Mouse (Mus musculus): ENCODE results near the gene Car5a.
A peak's percentile ranks its signal among the peaks of the same experiment; 100 is the strongest.

The Car5a gene

GRCm38 (mm10) chr8:121932668-121933520, 11.8 kb downstream of the Car5a start:
- no peak for DNase-seq

- DNase-seq = no peak
These were observed 12.6 kb downstream of the Car5a start for GRCm38 (mm10) chr8:121932026-121932667.

GRCm38 (mm10) chr8:121931571-121931970, 13.1 kb downstream of the Car5a start:
- DNase-seq = no peak

- no peak for DNase-seq
These were observed 14.7 kb downstream of the Car5a start for GRCm38 (mm10) chr8:121930047-121930446.

GRCm38 (mm10) chr8:121927316-121927715, 17.4 kb downstream of the Car5a start:
- DNase-seq = peak; percentile 62

- no peak for DNase-seq
These were observed 18.4 kb downstream of the Car5a start for GRCm38 (mm10) chr8:121926266-121926665.

GRCm38 (mm10) chr8:121925624-121926023, 19.1 kb downstream of the Car5a start:
- peak; percentile 87 for DNase-seq

GRCm38 (mm10) chr8:121924681-121925080, 20.0 kb downstream of the Car5a start:
- DNase-seq = no peak

- peak; percentile 75 for DNase-seq
These were observed 22.6 kb downstream of the Car5a start for GRCm38 (mm10) chr8:121922101-121922500.

- DNase-seq = no peak
These were observed 23.1 kb downstream of the Car5a start for GRCm38 (mm10) chr8:121921582-121921981.

- DNase-seq = peak; percentile 42
These were observed 25.0 kb downstream of the Car5a start for GRCm38 (mm10) chr8:121919731-121920130.

GRCm38 (mm10) chr8:121919158-121919557, 25.5 kb downstream of the Car5a start:
- no peak for DNase-seq

- no peak for DNase-seq
These were observed 31.3 kb downstream of the Car5a start for GRCm38 (mm10) chr8:121913378-121913777.

GRCm38 (mm10) chr8:121912831-121913230, 31.9 kb downstream of the Car5a start:
- no peak for DNase-seq

GRCm38 (mm10) chr8:121911987-121912386, 32.7 kb downstream of the Car5a start:
- no peak for DNase-seq

GRCm38 (mm10) chr8:121911400-121911799, 33.3 kb downstream of the Car5a start:
- DNase-seq = no peak

GRCm38 (mm10) chr8:121909663-121910062, 35.0 kb downstream of the Car5a start:
- peak; percentile 86 for DNase-seq

- DNase-seq = no peak
These were observed 35.6 kb downstream of the Car5a start for GRCm38 (mm10) chr8:121909148-121909541.

- no peak for DNase-seq
These were observed 36.1 kb downstream of the Car5a start for GRCm38 (mm10) chr8:121908378-121909147.

GRCm38 (mm10) chr8:121907587-121908248, 37.0 kb downstream of the Car5a start, which contains the start of gene Slc7a5:
Slc7a5 (minus strand) TSS chr8:121907694.
- peak; percentile 98 for DNase-seq

- DNase-seq = peak; percentile 25
These were observed 37.9 kb downstream of the Car5a start for GRCm38 (mm10) chr8:121906542-121907512.

GRCm38 (mm10) chr8:121905864-121906263, 38.8 kb downstream of the Car5a start:
- DNase-seq = no peak
